Mouse (Mus musculus) intestine, postnatal 0 days (tissue): Measurements from ENCODE around the gene Faap20. TPM values are rescaled to one million over a fixed set of nuclear protein-coding genes. Genes with fewer than 3 reads are reported as not detected.

ENCODE experiments used
- ATAC-seq: fragments of 200-750 bp; cut with Nextera tagmentation; 2 replicates; pipeline ENCODE4 v1.8.0; 2017; ENCODE audit warnings: mild to moderate bottlenecking, moderate TSS enrichment, moderate library complexity
- H3K27ac ChIP-seq: fragments of 300-500 bp; sonication (generic); 2 replicates; pipeline ENCODE4 v1.5.1; 2014; ENCODE audit warnings: mild to moderate bottlenecking, low read depth, low read length, moderate library complexity
- H3K27me3 ChIP-seq: fragments of 300-500 bp; sonication (generic); replicated peaks from 2 replicates; pipeline ENCODE4 v1.6.1; 2014; ENCODE audit warnings: low read length, mixed read lengths; ENCODE audit not compliant: control insufficient read depth, insufficient read depth
- H3K36me3 ChIP-seq: fragments of 300-500 bp; sonication (generic); 2 replicates; pipeline ENCODE4 v1.6.1; 2014; ENCODE audit warnings: mild to moderate bottlenecking, moderate library complexity; ENCODE audit not compliant: control insufficient read depth, insufficient read depth
- H3K4me1 ChIP-seq: fragments of 300-500 bp; sonication (generic); replicated peaks from 2 replicates; pipeline ENCODE4 v1.6.1; 2014; ENCODE audit warnings: antibody characterized with exemption, low read length, mixed read lengths; ENCODE audit not compliant: control insufficient read depth, insufficient read depth
- H3K4me2 ChIP-seq: fragments of 300-500 bp; sonication (generic); replicated peaks from 2 replicates; pipeline ENCODE4 v1.6.1; 2014; ENCODE audit warnings: low read depth, mild to moderate bottlenecking, moderate library complexity
- H3K4me3 ChIP-seq: fragments of 300-500 bp; sonication (generic); 2 replicates; pipeline ENCODE4 v1.5.1; 2014; ENCODE audit warnings: low read depth, low read length
- H3K9ac ChIP-seq: fragments of 300-500 bp; sonication (generic); 2 replicates; pipeline ENCODE4 v1.6.1; 2014; ENCODE audit warnings: mild to moderate bottlenecking, low read depth, low read length
- H3K9me3 ChIP-seq: fragments of 300-500 bp; sonication (generic); 2 replicates; pipeline ENCODE4 v1.6.1; 2016; ENCODE audit warnings: mixed run types; ENCODE audit not compliant: control insufficient read depth
- CTCF ChIP-seq: sonication (generic); IDR thresholded peaks from 2 replicates; pipeline ENCODE4 v1.5.1; 2016; ENCODE audit warnings: low read depth, mild to moderate bottlenecking, control low read depth, antibody characterized with exemption, moderate library complexity
- WGBS: fragments of 180-500 bp; shearing (Covaris S2); extraction: QIAGEN DNeasy Blood & Tissue Kit; methylation state at CpG from one replicate; pipeline ENCODE4 v1.1.7; 2014; 5-methylcytosine and 5-hydroxymethylcytosine counted together
- polyA plus RNA-seq: library from polyadenylated mRNA; unstranded; fragments of >200 nt; fragmentation: Nextera tagmentation; extraction: Ambion mirVana; gene quantifications from 2 replicates; pipeline ENCODE4 v1.2.1, GENCODE M21; 2015

Faap20 gene
- polyA plus RNA-seq, 1 experiment from 2014 or later, result 57.8 TPM

GRCm38 (mm10) chr4:155292863-155293262 lies 43.3 kb downstream of the Faap20 start:
- no peak for TF ChIP-seq CTCF
- WGBS, result 85% methylated on average over 10 of the region's 10 CpGs
- Histone ChIP-seq H3K4me3 (no peak overlapping the region), H3K27ac (no peak overlapping the region), H3K9ac (no peak overlapping the region), H3K4me2 (no peak overlapping the region), H3K4me1 (no peaks in the 10 kb centered on the region), H3K27me3 (no peaks in the 10 kb centered on the region), H3K36me3 (peaks cover 6% of the 10 kb centered on the region; the same call in 1 of the 2 replicates), H3K9me3 (no peaks in the 10 kb centered on the region)
- no peak for ATAC-seq

- Histone ChIP-seq H3K9me3 (no peaks in the 10 kb centered on the region), H3K27me3 (no peaks in the 10 kb centered on the region), H3K4me3 (no peak overlapping the region), H3K27ac (no peak overlapping the region), H3K9ac (no peak overlapping the region), H3K4me1 (no peaks in the 10 kb centered on the region), H3K36me3 (no peaks in the 10 kb centered on the region; the same call in 1 of the 2 replicates), H3K4me2 (no peak overlapping the region)
- 93% methylated on average over 14 of the region's 14 CpGs for WGBS
- no peak for TF ChIP-seq CTCF
- no peak for ATAC-seq
These were observed 44.8 kb downstream of the Faap20 start for GRCm38 (mm10) chr4:155294381-155294780.

- Histone ChIP-seq H3K4me2 (no peak overlapping the region), H3K9me3 (no peaks in the 10 kb centered on the region), H3K4me1 (no peaks in the 10 kb centered on the region), H3K27ac (no peak overlapping the region), H3K27me3 (no peaks in the 10 kb centered on the region), H3K4me3 (no peak overlapping the region), H3K36me3 (no peaks in the 10 kb centered on the region; the same call in 1 of the 2 replicates), H3K9ac (no peak overlapping the region)
- 78% methylated on average over 10 of the region's 10 CpGs for WGBS
- ATAC-seq, result no peak
- TF ChIP-seq CTCF, result peak; percentile 44
These were observed 45.5 kb downstream of the Faap20 start for GRCm38 (mm10) chr4:155295026-155295590.

GRCm38 (mm10) chr4:155295996-155296395 lies 46.4 kb downstream of the Faap20 start:
- Histone ChIP-seq H3K27me3 (no peaks in the 10 kb centered on the region), H3K4me2 (no peak overlapping the region), H3K27ac (no peak overlapping the region), H3K4me1 (no peaks in the 10 kb centered on the region), H3K9ac (no peak overlapping the region), H3K36me3 (no peaks in the 10 kb centered on the region; the same call in 1 of the 2 replicates), H3K9me3 (no peaks in the 10 kb centered on the region), H3K4me3 (no peak overlapping the region)
- peak; percentile 41; the same call in 1 of the 2 replicates for TF ChIP-seq CTCF
- ATAC-seq, result no peak
- whole genome bisulfite sequencing, result 70% methylated on average over 4 of the region's 4 CpGs

- Histone ChIP-seq H3K27me3 (no peaks in the 10 kb centered on the region), H3K27ac (no peak overlapping the region), H3K4me3 (no peak overlapping the region), H3K9me3 (no peaks in the 10 kb centered on the region), H3K36me3 (no peaks in the 10 kb centered on the region; the same call in 1 of the 2 replicates), H3K4me2 (no peak overlapping the region), H3K9ac (no peak overlapping the region), H3K4me1 (no peaks in the 10 kb centered on the region)
- TF ChIP-seq CTCF, result peak; percentile 60
- WGBS, result 62% methylated on average over 2 of the region's 2 CpGs
- ATAC-seq, result no peak
These were observed 47.5 kb downstream of the Faap20 start for GRCm38 (mm10) chr4:155297057-155297456.

DNA sequence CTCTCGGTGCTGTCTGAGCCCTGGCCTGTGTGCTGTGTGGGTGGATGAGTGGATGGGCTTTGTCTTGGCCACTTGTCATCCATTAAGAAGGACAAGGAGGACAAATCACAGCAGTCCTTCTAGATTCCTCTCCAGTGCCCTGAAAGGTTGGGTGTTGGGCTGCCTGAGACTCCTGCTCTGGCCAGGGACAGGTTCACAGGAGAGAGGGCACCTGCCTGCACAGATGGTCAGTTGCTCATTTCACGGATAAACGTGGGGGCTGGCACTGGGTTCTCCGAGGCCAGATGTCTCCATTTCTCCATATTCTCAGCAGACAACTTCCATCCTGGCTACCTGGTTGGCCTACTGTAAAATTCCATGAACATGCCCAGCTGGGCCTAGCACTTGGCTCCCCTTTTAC lies 49.2 kb downstream of the Faap20 start:
- H3K4me3 ChIP-seq, result no peak overlapping the region

More for the DNA sequence above, 49.2 kb downstream of the Faap20 start:
- Histone ChIP-seq H3K9ac (no peak overlapping the region), H3K4me2 (no peak overlapping the region), H3K36me3 (no peaks in the 10 kb centered on the region; the same call in 1 of the 2 replicates), H3K27ac (no peak overlapping the region), H3K4me1 (no peaks in the 10 kb centered on the region), H3K27me3 (no peaks in the 10 kb centered on the region), H3K9me3 (no peaks in the 10 kb centered on the region)
- ATAC-seq, result no peak
- 93% methylated on average over 4 of the region's 4 CpGs for WGBS
- no peak for TF ChIP-seq CTCF
